Mouse (Mus musculus) hindbrain, embryonic 16.5 days (tissue): ENCODE data around the gene Gprasp1. TPM values are rescaled to one million over a fixed set of nuclear protein-coding genes. Genes with fewer than 3 reads are reported as not detected.
"Not testable (repeated sequence)": the region's sequence is repeated elsewhere in the genome, so short reads cannot be mapped to it uniquely, and the experiment has no call there.

Experiments
- ATAC-seq: fragments of 200-750 bp; cut with Nextera tagmentation; 2 replicates; pipeline ENCODE4 v1.8.0; 2017; ENCODE audit warnings: moderate TSS enrichment, moderate library complexity
- H3K27ac ChIP-seq: fragments of 300-500 bp; sonication (generic); 2 replicates; pipeline ENCODE4 v1.5.1; 2014; ENCODE audit warnings: low read depth, mild to moderate bottlenecking, control low read depth, low read length, moderate library complexity
- H3K27me3 ChIP-seq: fragments of 300-500 bp; sonication (generic); replicated peaks from 2 replicates; pipeline ENCODE4 v1.6.1; 2014; ENCODE audit warnings: low read length; ENCODE audit not compliant: control insufficient read depth, insufficient read depth
- H3K36me3 ChIP-seq: fragments of 300-500 bp; sonication (generic); 2 replicates; pipeline ENCODE4 v1.6.1; 2014; ENCODE audit warnings: mild to moderate bottlenecking, low read length, moderate library complexity, mixed read lengths; ENCODE audit not compliant: control insufficient read depth, insufficient read depth
- H3K4me1 ChIP-seq: fragments of 300-500 bp; sonication (generic); 2 replicates; pipeline ENCODE4 v1.6.1; 2014; ENCODE audit warnings: low read depth, low read length; ENCODE audit not compliant: control insufficient read depth, insufficient read depth
- H3K4me2 ChIP-seq: fragments of 300-500 bp; sonication (generic); 2 replicates; pipeline ENCODE4 v1.6.1; 2014; ENCODE audit warnings: mild to moderate bottlenecking, low read length, control low read depth, moderate library complexity
- H3K4me3 ChIP-seq: fragments of 300-500 bp; sonication (generic); 2 replicates; pipeline ENCODE4 v1.5.1; 2014; ENCODE audit warnings: mild to moderate bottlenecking, low read length, control low read depth, moderate library complexity
- H3K9ac ChIP-seq: fragments of 300-500 bp; sonication (generic); 2 replicates; pipeline ENCODE4 v1.6.1; 2014; ENCODE audit warnings: low read depth, mild to moderate bottlenecking, control low read depth, low read length, moderate library complexity
- H3K9me3 ChIP-seq: fragments of 300-500 bp; sonication (generic); 2 replicates; pipeline ENCODE4 v1.6.1; 2014; ENCODE audit warnings: mild to moderate bottlenecking, low read length, moderate library complexity; ENCODE audit not compliant: control insufficient read depth
- WGBS: fragments of 180-500 bp; shearing (Covaris S2); extraction: QIAGEN DNeasy Blood & Tissue Kit; methylation state at CpG from one replicate; pipeline ENCODE4 v1.1.7; 2014; 5-methylcytosine and 5-hydroxymethylcytosine counted together
- polyA plus RNA-seq: library from polyadenylated mRNA; unstranded; fragments of >200 nt; fragmentation: Nextera tagmentation; extraction: Ambion mirVana; gene quantifications from 2 replicates; pipeline ENCODE4 v1.2.1, GENCODE M21; 2015

Gprasp1 gene
- polyA plus RNA-seq: 236 and 260 TPM in 2 replicates

DNA sequence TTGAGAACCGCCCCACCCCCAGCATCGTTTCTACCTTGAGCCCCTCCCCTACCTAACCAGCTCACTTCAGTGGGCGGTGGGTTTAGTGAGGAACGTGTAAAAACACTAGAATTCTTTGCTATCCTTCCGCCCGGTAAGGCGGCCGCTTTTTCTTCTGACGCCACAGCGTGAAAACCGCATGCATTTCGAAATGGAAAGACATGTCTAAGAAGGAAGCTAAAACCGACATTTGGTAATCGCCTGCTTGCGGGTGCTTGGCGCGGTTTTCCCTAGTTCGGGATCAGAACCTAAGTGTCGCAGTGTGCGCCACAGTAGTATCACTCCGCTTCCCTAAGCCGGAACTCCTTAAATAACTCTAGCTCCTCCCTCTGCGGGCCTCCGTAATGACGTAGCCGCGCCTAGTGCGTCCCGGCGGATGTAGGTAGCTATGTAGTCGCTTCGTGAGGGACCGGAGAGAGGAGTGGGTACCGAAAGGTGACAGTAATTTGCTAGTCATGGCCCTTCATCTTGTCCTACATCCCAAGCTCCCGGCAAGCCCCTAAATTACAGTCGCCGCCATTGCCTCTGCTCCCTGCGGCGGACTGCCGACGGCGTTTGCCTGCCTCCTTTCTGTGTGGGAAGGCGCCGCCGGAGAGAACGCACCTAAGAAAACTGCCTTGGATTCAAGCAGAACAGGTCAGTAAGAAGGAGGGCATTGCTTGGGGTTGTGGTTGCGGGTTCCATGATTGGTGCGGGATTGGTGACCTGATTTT lies at the start of gene Gprasp1, which contains the start of gene Armcx5:
TSS of gene Gprasp1 (plus strand) at position 430 of the 752 bp plus-strand sequence.
TSS of gene Armcx5 (plus strand) at position 430 of the 752 bp plus-strand sequence.
- no peaks in the 10 kb centered on the region for H3K9me3 ChIP-seq
- no peaks in the 10 kb centered on the region for H3K36me3 ChIP-seq
- H3K4me2 ChIP-seq: peak within 1 kb of the TSS; percentile 61
- H3K9ac ChIP-seq: peak within 1 kb of the TSS; percentile 76
- peaks cover 3% of the 10 kb centered on the region for H3K4me1 ChIP-seq
- 21% methylated on average over 48 of the region's 48 CpGs for WGBS
- peak; percentile 99 for ATAC-seq
- H3K4me3 ChIP-seq: peak within 1 kb of the TSS; percentile 59
- peak within 1 kb of the TSS; percentile 89 for H3K27ac ChIP-seq
- no peaks in the 10 kb centered on the region for H3K27me3 ChIP-seq

DNA sequence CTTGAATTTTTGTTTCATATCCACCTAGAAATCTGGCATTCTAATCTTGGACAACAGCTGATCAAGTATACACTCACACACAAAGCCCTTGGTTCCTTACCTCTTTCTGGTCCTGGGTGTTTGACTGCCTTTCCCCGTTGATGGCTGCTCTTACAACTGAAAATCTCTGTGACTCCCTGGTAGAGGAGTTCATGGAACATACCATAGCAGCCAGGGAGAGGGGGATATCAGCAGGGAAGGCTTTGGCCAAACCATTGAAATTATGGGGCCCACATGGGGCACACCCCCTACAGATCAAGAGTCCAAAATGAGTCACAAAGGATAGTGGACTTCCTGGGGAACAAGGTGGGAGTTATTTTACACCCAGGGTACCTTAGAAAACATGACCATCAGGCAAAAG lies 48.9 kb upstream of the Gprasp1 start, which contains the start of gene Tcp11x2:
TSS of gene Tcp11x2 (minus strand) at position 158 of the 400 bp plus-strand sequence.
- Histone ChIP-seq H3K4me1 (no peaks in the 10 kb centered on the region), H3K9ac (no peak within 1 kb of the TSS), H3K9me3 (no peaks in the 10 kb centered on the region), H3K27me3 (no peaks in the 10 kb centered on the region), H3K4me2 (no peak within 1 kb of the TSS), H3K36me3 (no peaks in the 10 kb centered on the region), H3K27ac (no peak within 1 kb of the TSS), H3K4me3 (no peak within 1 kb of the TSS)
- ATAC-seq: no peak
- 70% methylated on average over 1 of the region's 1 CpGs for WGBS

DNA sequence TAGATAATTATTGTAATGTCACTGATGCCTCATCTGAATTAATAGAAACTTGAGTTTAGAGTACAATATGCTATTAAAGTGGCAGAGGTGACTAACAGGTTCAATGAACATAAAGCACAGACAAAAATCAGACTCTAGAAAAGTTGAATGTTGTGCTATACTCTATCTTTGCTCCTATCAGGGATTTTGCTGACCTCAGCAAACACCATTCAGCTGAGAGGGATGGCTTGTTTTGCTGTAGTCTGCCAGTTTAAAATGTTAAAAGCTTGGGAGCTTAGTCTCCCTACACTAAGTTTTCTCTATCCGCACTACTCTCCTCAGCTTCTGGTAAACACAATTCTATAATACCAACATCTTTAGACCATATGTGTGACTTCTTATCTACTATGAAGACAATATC lies 39.4 kb upstream of the Gprasp1 start:
- Histone ChIP-seq H3K9me3 (no peaks in the 10 kb centered on the region), H3K27me3 (no peaks in the 10 kb centered on the region), H3K4me3 (no peak overlapping the region), H3K4me2 (no peak overlapping the region), H3K4me1 (no peaks in the 10 kb centered on the region), H3K27ac (no peak overlapping the region), H3K9ac (no peak overlapping the region), H3K36me3 (no peaks in the 10 kb centered on the region)
- WGBS: 93% methylated on average over 1 of the region's 1 CpGs
- no peak for ATAC-seq

DNA sequence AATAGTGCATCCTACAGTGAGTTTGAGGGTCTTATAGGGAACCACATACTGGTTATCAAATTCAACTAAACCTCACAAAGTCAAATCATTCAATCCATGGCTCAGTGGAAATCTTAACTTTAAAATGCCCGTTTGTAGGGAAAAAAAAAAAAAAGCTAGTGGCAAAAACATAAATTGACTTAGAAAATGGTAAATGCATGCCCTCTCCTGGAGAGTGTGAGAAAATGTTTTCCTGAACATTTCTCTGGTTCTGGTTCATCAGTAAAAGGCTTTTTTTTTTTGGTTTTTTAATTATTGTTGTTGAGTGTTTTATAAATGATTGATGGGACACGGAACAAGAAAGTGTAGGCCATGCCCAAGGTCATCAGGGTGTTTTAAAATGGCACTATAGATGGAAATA lies 38.2 kb upstream of the Gprasp1 start:
- no peak overlapping the region for H3K9ac ChIP-seq
- no peak overlapping the region for H3K4me3 ChIP-seq
- H3K27ac ChIP-seq: no peak overlapping the region
- H3K4me2 ChIP-seq: no peak overlapping the region
- no peaks in the 10 kb centered on the region for H3K27me3 ChIP-seq
- no peaks in the 10 kb centered on the region for H3K9me3 ChIP-seq
- no peaks in the 10 kb centered on the region for H3K36me3 ChIP-seq
- WGBS: 41% methylated on average over 2 of the region's 2 CpGs
- ATAC-seq: no peak
- H3K4me1 ChIP-seq: no peaks in the 10 kb centered on the region

DNA sequence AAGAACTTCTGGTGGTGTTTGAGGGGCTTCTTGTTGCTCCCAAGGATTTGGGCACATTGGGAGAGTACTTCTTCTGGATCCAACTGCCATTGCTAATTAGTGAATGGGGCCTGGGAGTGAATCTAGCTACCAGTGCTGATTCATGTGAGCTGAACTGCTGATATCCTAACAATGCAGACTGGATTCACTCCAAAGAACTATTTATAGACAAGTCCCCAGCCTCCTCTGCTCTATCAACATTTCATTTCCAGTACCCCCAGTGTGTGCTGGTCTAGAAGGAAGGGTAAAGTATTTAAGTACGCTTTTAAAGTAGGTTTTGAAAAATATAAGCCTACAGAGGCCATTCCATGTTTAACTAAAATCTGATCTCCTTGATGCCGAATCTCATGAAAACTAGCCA lies 29.7 kb upstream of the Gprasp1 start:
- H3K4me2 ChIP-seq: no peak overlapping the region
- 90% methylated on average over 2 of the region's 2 CpGs for WGBS

DNA sequence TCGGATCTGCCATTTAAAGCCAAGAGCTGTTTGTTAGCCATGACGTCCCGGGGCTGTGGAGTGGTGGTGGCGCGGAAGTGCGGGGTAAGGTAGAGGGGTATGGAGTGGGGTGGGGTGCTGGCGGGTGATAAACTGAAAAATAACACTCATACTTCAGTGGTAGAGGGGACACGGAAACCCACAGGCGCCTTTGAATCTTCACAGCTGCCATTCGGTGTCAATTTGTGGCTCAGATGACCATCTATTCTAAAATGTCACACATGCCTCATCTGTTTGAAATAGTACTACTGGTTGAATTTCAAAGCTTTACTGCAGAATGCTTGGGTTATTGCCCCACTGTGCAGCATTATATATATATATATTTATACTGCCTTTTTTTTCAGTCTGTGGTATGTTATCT lies 17.4 kb upstream of the Gprasp1 start, which contains the start of gene Tmsb15a:
TSS of gene Tmsb15a (minus strand) at position 101 of the 400 bp plus-strand sequence.
- Histone ChIP-seq H3K9ac (no peak within 1 kb of the TSS), H3K27ac (no peak within 1 kb of the TSS), H3K9me3 (no peaks in the 10 kb centered on the region), H3K27me3 (no peaks in the 10 kb centered on the region; the same call in 1 of the 2 replicates), H3K36me3 (no peaks in the 10 kb centered on the region), H3K4me2 (no peak within 1 kb of the TSS), H3K4me3 (no peak within 1 kb of the TSS), H3K4me1 (no peaks in the 10 kb centered on the region)
- 85% methylated on average over 10 of the region's 10 CpGs for WGBS
- no peak for ATAC-seq

More for the DNA sequence above, 29.7 kb upstream of the Gprasp1 start:
- ATAC-seq: no peak
- no peak overlapping the region for H3K27ac ChIP-seq
- H3K36me3 ChIP-seq: no peaks in the 10 kb centered on the region
- no peaks in the 10 kb centered on the region for H3K27me3 ChIP-seq
- no peaks in the 10 kb centered on the region for H3K4me1 ChIP-seq
- H3K4me3 ChIP-seq: no peak overlapping the region
- no peaks in the 10 kb centered on the region for H3K9me3 ChIP-seq
- no peak overlapping the region for H3K9ac ChIP-seq

DNA sequence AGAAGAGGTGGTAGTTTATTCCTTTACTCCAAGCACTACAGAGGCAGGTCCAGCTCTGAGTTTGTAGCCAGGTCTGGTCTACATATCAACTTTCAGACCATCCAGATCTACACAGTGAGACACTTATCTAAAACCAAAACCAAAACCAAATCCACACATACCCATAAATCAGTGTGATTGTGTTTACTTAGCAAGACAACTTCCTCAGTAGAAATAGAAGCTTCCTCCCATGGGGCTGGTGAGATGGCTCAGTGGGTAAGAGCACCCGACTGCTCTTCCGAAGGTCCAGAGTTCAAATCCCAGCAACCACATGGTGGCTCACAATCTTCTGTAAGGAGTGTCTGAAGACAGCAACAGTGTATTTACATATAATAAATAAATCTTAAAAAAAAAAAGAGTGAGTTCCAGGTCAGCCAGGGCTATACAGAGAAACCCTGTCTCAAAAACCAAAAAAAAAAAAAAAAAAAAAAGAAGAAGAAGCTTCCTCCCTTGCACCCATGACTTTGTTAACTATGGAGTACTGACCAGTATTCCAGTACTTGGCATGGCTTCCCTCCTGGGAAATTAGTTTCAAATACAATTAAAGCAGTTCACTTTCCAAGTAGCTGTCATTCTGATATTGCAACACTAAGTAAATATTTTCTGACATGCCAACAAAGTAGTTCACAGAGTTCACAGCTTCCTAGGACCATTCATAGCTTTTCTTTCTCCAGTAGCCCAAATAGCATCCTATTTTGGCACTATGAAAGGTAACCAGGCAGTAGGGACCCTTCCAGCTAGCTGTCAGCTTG lies 3.6 kb upstream of the Gprasp1 start:
- Histone ChIP-seq H3K4me1 (peaks cover 3% of the 10 kb centered on the region), H3K9me3 (no peaks in the 10 kb centered on the region), H3K4me2 (no peak overlapping the region), H3K4me3 (no peak overlapping the region), H3K27ac (no peak overlapping the region), H3K36me3 (no peaks in the 10 kb centered on the region), H3K27me3 (no peaks in the 10 kb centered on the region), H3K9ac (no peak overlapping the region)
- no peak for ATAC-seq
- WGBS: 94% methylated on average over 2 of the region's 2 CpGs

DNA sequence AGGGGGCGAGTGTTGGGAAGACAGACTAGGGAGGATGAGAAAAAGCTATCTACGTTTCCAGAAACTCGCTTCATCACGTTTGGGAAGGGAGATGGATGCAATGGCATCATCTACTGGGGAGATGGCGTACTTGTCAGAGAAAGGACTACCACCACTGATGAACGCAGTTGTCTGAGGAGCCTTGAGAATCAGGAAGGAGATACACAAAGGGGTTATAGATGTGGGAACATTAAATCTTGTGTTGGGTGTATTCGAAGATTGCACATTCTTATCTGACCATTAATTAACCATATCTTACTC lies 473 bp downstream of the Gprasp1 start:
- peaks cover 3% of the 10 kb centered on the region for H3K4me1 ChIP-seq
- no peaks in the 10 kb centered on the region for H3K9me3 ChIP-seq
- H3K4me3 ChIP-seq: peak overlapping the region; percentile 59
- peak overlapping the region; percentile 76 for H3K9ac ChIP-seq
- ATAC-seq: peak; percentile 46; the same call in 1 of the 2 replicates
- WGBS: 24% methylated on average over 7 of the region's 7 CpGs
- peak overlapping the region; percentile 61 for H3K4me2 ChIP-seq
- peak overlapping the region; percentile 89 for H3K27ac ChIP-seq
- H3K27me3 ChIP-seq: no peaks in the 10 kb centered on the region
- H3K36me3 ChIP-seq: no peaks in the 10 kb centered on the region

DNA sequence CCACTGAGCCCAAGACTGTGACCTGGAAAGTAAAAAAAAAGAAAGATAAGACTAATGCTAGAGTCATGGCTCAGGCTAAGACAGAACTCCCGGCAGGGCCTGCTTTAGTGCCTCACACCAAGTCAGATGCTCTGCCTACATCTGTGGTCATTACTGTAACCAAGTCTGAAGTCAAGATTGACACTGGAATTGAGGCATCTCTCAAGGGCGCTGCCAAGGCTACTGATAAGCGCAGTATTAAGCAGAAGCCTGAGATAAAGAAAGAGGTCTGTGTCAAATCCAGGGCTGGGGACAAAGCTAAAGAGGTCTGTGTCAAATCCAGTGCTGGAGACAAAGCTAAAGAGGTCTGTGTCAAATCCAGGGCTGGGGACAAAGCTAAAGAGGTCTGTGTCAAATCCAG lies 2.8 kb downstream of the Gprasp1 start:
- H3K27ac ChIP-seq, H3K4me1 ChIP-seq, H3K4me2 ChIP-seq, H3K4me3 ChIP-seq, H3K9ac ChIP-seq, H3K36me3 ChIP-seq, H3K27me3 ChIP-seq, ATAC-seq, H3K9me3 ChIP-seq: not testable (repeated sequence)
- 91% methylated on average over 3 of the region's 3 CpGs for WGBS
